Mouse (Mus musculus): ENCODE results near the gene Nol12. TPM values are rescaled to one million over a fixed set of nuclear protein-coding genes. Genes with fewer than 3 reads are reported as not detected.

Nol12 gene
- polyA plus RNA-seq, 1 experiment: 11.7 TPM

DNA sequence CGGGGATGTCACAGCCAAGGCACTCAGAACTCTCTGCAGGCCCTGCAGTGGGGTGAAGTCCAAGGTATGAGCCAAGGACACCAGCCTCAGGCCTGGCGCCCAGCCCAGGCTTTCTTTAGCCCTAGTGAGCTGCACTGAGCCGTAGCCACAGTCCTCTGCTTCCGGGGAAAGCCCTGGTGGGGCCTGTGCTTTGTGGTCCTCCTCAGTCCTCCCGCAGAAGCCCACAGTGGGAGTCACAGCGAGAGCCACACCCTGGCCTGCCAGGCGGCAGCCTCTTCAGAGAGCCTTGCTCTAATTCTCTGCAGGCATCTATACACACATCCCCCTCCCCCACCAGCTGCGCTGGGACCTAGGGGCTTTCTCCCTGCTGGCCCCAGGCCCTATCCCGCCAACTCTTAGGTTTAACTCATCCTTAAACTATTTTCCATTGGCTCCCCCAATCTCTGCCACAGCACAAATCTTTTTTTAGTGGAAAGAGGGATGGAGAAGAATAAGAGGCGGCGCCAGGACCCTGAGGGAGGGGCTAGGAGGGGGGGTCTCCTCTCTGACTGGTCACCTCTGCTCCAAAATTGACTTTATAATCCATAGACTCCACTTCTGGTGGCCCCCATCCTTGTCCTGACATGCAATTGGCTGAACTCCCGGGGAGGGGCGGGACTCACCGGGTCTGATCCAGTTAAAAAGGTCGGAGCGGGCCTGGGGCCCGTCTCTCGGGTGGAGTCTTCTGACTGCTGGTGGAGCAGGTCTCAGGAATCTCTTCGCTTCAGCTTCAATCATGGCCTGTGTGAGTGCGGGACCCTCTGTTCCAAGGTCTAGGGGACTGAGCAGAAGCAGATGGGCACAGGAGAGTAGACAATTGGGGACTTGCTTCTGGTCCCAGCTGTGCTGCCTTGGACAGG lies 8.5 kb upstream of the Nol12 start, which contains the start of gene Lgals1:
Gene Lgals1 (plus strand): TSS at position 705 of the 899 bp plus-strand sequence.
- Histone ChIP-seq H3K27me3 (ENCODE audit: control insufficient read depth, insufficient read depth, low read length) (no peaks in the 10 kb centered on the region), H3K4me1 (ENCODE audit: control insufficient read depth, insufficient read depth, insufficient read length, low read length) (peaks cover 19% of the 10 kb centered on the region), H3K27ac (ENCODE audit: insufficient read depth, low read depth, low read length) (peak within 1 kb of the TSS; percentile 74), H3K4me3 (ENCODE audit: low read depth, low read length) (peak within 1 kb of the TSS; percentile 42), H3K36me3 (ENCODE audit: control insufficient read depth, insufficient read depth, low read length) (no peaks in the 10 kb centered on the region)
- 11% methylated on average over 20 of the region's 20 CpGs for WGBS
- TF ChIP-seq CTCF (IDR thresholded peaks at IDR 0.05; ENCODE audit: extremely low read depth, insufficient read length, insufficient replicate concordance, low read depth, low read length) (no peak), POLR2A (IDR thresholded peaks at IDR 0.05; ENCODE audit: low read depth, low read length) (peak; percentile 41; the same call in 1 of the 2 replicates)

DNA sequence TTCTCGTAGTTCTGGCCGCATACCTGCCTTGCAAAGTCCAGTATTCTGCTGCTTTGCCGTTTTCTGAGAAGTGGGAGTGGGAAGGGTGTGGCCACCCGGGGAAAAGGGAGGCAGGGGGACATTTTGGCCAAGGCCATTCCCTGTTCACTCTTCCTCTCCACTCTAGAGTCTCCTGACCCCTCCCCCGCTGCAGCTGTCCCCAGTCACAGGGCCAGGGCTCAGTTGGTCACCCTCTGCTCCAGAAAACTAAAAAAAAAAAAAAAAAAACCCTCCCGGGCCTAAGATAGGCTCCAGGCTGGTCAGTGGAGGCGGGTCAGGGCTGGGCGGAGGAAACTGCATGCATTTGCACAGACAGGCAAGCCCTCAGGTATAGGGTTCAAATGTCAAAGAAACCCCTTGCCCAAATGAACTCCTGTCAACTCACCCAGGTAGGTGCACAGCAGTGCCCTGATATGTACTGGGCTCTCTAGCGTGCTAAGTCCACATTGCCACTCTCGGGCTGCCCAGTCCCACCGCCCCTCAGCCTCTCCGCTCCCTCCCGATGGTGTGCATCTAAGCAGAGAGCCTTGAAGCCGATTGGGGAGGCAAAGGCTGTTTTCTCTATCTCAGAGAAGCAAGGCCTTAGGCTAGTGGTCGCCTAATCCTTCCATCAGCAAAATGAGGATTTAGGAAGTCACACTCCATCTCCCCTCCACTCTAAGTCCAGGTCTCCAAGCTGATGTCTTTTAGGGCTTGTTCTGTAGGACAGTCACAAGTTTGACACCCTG lies 7.5 kb upstream of the Nol12 start:
- H3K4me1 ChIP-seq (ENCODE audit: control insufficient read depth, insufficient read depth, insufficient read length, low read length): peaks cover 19% of the 10 kb centered on the region

DNA sequence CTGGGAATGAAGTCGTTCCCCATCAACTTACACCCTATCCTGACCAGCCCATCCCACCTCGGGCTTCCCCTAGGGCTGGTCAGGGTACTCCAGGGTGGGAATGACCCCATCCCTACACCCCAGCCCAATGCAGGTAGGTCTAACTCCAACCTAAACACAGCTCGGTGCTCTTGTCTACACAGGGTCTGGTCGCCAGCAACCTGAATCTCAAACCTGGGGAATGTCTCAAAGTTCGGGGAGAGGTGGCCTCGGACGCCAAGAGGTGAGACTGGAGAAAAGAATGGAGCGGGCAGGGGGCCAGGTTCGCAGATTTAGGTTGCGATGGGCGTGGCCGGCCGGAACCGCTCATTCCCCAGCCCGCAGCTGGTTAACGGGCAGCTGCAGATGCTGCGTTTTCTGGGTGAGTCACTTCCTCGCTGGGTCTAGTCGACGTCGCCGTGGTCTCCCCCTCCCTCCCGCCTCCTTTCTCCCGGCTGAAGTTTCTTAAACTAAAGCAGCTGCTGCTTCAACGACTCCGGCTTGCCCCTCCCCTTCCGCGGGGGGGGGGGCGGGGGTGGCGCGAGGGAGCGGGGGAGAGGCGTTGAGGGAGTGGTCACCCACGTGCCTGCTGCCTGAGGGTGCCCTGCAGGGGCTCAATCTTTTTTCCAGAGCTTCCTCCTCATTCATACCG lies 6.8 kb upstream of the Nol12 start:
- under 1% methylated on average over 30 of the region's 35 CpGs for WGBS
- Histone ChIP-seq H3K27me3 (ENCODE audit: control insufficient read depth, insufficient read depth, low read length) (no peaks in the 10 kb centered on the region), H3K36me3 (ENCODE audit: control insufficient read depth, insufficient read depth, low read length) (no peaks in the 10 kb centered on the region), H3K4me1 (ENCODE audit: control insufficient read depth, insufficient read depth, insufficient read length, low read length) (peaks cover 18% of the 10 kb centered on the region), H3K4me3 (ENCODE audit: low read depth, low read length) (peak overlapping the region; percentile 42), H3K27ac (ENCODE audit: insufficient read depth, low read depth, low read length) (peak overlapping the region; percentile 23; the same call in 1 of the 2 replicates)
- TF ChIP-seq CTCF (IDR thresholded peaks at IDR 0.05; ENCODE audit: extremely low read depth, insufficient read length, insufficient replicate concordance, low read depth, low read length) (no peak), POLR2A (IDR thresholded peaks at IDR 0.05; ENCODE audit: low read depth, low read length) (no peak)

More for the DNA sequence above, 7.5 kb upstream of the Nol12 start:
- Histone ChIP-seq H3K36me3 (ENCODE audit: control insufficient read depth, insufficient read depth, low read length) (no peaks in the 10 kb centered on the region), H3K4me3 (ENCODE audit: low read depth, low read length) (peak overlapping the region; percentile 42), H3K27me3 (ENCODE audit: control insufficient read depth, insufficient read depth, low read length) (no peaks in the 10 kb centered on the region), H3K27ac (ENCODE audit: insufficient read depth, low read depth, low read length) (peak overlapping the region; percentile 35)
- WGBS: 30% methylated on average over 15 of the region's 15 CpGs
- no peak for TF ChIP-seq POLR2A (IDR thresholded peaks at IDR 0.05; ENCODE audit: low read depth, low read length)
- no peak for TF ChIP-seq CTCF (IDR thresholded peaks at IDR 0.05; ENCODE audit: extremely low read depth, insufficient read length, insufficient replicate concordance, low read depth, low read length)

DNA sequence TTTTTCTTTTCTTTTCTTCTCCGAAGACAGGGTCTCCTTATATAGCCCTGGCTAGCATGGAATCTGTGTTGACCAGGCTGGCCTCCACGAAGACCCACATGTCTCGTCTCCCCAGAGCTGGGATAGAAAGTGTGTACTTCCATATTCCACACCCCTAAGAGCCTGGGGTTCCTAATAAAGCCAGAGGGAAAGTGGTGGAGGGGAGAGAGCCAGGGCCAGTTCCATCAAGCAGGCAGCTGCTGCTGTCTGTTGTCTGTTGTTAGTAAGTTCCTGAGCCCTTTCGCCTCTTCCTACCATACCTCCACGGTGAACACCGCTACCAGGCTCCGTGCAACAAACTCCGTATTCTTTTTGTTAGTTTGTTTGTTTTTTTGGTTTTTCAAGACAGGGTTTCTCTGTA lies 6.2 kb upstream of the Nol12 start:
- Histone ChIP-seq H3K36me3 (ENCODE audit: control insufficient read depth, insufficient read depth, low read length) (no peaks in the 10 kb centered on the region), H3K27me3 (ENCODE audit: control insufficient read depth, insufficient read depth, low read length) (no peaks in the 10 kb centered on the region), H3K4me1 (ENCODE audit: control insufficient read depth, insufficient read depth, insufficient read length, low read length) (peaks cover 12% of the 10 kb centered on the region), H3K4me3 (ENCODE audit: low read depth, low read length) (no peak overlapping the region), H3K27ac (ENCODE audit: insufficient read depth, low read depth, low read length) (peak overlapping the region; percentile 5; the same call in 1 of the 2 replicates)
- 51% methylated on average over 8 of the region's 8 CpGs for WGBS
- TF ChIP-seq CTCF (IDR thresholded peaks at IDR 0.05; ENCODE audit: extremely low read depth, insufficient read length, insufficient replicate concordance, low read depth, low read length): no peak
- TF ChIP-seq POLR2A (IDR thresholded peaks at IDR 0.05; ENCODE audit: low read depth, low read length): no peak

DNA sequence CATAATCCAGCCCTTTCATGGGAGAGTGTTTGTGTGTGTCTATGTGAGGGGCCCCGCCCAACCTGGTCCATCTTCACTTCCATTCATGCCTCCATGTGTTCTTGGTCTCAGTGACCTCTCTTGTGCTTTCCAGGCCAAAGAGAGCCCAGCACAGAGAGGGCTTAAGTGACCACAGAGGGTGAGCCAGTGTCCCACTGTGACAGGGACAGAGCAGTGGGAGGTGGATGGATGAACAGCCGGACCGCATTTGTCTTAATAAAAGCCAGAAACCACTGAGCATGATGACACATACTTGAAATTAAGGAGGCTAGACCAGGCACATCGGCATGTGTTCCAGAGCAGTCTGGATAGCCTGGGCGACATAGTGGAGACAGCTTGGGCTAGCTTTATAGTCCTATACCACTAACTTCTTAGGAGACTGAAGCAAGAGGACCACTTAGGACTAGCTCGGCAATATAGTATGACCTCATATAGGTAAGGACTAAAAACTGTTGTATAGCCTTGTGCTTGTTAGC lies 4.5 kb upstream of the Nol12 start:
- H3K27me3 ChIP-seq (ENCODE audit: control insufficient read depth, insufficient read depth, low read length): no peaks in the 10 kb centered on the region
- H3K4me1 ChIP-seq (ENCODE audit: control insufficient read depth, insufficient read depth, insufficient read length, low read length): peaks cover 9% of the 10 kb centered on the region
- TF ChIP-seq POLR2A (IDR thresholded peaks at IDR 0.05; ENCODE audit: low read depth, low read length): no peak
- TF ChIP-seq CTCF (IDR thresholded peaks at IDR 0.05; ENCODE audit: extremely low read depth, insufficient read length, insufficient replicate concordance, low read depth, low read length): no peak
- no peaks in the 10 kb centered on the region for H3K36me3 ChIP-seq (ENCODE audit: control insufficient read depth, insufficient read depth, low read length)
- H3K4me3 ChIP-seq (ENCODE audit: low read depth, low read length): no peak overlapping the region
- H3K27ac ChIP-seq (ENCODE audit: insufficient read depth, low read depth, low read length): no peak overlapping the region
- WGBS: 90% methylated on average over 6 of the region's 6 CpGs

DNA sequence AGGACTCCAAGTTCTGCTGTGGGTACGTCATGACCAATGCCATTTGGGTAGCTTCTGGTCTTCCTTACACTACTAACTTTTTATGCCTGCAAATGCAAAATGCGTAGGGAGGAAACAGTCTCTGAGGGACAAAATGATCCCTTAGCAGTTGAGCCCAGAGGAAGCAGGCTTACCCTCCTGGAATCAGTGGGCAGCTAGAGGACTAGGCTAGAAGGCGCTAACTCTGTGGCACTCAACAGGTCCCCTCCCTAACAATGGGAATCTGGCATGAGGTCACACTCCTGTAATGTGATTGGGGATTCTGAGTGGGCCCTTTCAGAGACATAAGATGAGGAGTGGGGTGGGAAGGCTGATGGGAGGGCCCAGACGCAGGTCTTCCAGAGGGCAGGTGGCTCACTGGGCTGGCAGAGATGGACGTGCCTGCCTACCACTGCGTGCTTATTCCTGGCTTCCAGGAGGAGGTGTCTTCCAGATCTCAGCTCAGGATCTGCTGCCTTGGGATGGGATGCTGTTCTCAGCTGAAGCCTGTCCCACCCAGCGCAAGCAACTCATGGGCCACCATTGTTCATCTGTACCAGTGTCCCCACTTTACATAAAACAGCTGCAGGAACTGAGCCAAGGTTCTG lies 3.8 kb upstream of the Nol12 start:
- Histone ChIP-seq H3K36me3 (ENCODE audit: control insufficient read depth, insufficient read depth, low read length) (no peaks in the 10 kb centered on the region), H3K27ac (ENCODE audit: insufficient read depth, low read depth, low read length) (no peak overlapping the region), H3K27me3 (ENCODE audit: control insufficient read depth, insufficient read depth, low read length) (no peaks in the 10 kb centered on the region), H3K4me1 (ENCODE audit: control insufficient read depth, insufficient read depth, insufficient read length, low read length) (peaks cover 8% of the 10 kb centered on the region), H3K4me3 (ENCODE audit: low read depth, low read length) (no peak overlapping the region)
- TF ChIP-seq CTCF (IDR thresholded peaks at IDR 0.05; ENCODE audit: extremely low read depth, insufficient read length, insufficient replicate concordance, low read depth, low read length) (no peak), POLR2A (IDR thresholded peaks at IDR 0.05; ENCODE audit: low read depth, low read length) (no peak)
- WGBS: 94% methylated on average over 7 of the region's 7 CpGs
